Mouse (Mus musculus) G1E-ER4 (cell line): ENCODE data around the gene Crybb3. TPM values are rescaled to one million over a fixed set of nuclear protein-coding genes. Genes with fewer than 3 reads are reported as not detected.

Experiments
- GATA1 ChIP-seq: IDR thresholded peaks from one replicate; pipeline ENCODE4 v1.8.0; 2012; ENCODE audit warnings: low read length, inconsistent platforms
- polyA plus RNA-seq: library from polyadenylated mRNA; stranded (reverse); fragments of >175 nt; gene quantifications from 2 replicates; pipeline ENCODE4 v1.2.3, GENCODE M21; 2012

Gene Crybb3
- polyA plus RNA-seq, 1 experiment: not detected

GRCm38 (mm10) chr5:113085931-113086330, 4.5 kb upstream of the Crybb3 start:
- no peak for TF ChIP-seq GATA1

- no peak for TF ChIP-seq GATA1
Observed at GRCm38 (mm10) chr5:113084309-113084708, 2.9 kb upstream of the Crybb3 start.

GRCm38 (mm10) chr5:113082356-113083168, 1.2 kb upstream of the Crybb3 start:
- no peak for TF ChIP-seq GATA1

DNA sequence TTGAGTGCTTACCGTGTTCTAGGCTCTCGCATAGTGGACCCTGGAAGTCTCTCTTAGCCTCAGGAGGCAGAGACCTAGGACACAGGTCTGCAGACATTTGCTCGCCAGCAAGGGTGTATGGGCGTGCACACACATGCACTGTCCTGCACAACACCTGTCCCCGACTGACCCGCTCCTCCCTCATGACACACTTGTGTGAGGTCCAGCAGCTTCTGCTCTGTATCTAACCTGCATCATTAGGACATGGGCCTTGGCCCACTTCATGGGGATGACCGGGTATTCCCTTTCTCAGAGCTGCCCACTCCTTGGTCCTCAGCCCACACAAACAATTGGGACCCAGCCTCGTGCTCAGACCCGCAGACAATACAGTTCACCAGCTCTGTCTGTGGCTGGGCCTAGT, 364 bp downstream of the Crybb3 start:
- TF ChIP-seq GATA1: no peak

- no peak for TF ChIP-seq GATA1
Observed at GRCm38 (mm10) chr5:113079783-113080182, 1.6 kb downstream of the Crybb3 start.

- no peak for TF ChIP-seq GATA1
Observed at GRCm38 (mm10) chr5:113078686-113079085, 2.7 kb downstream of the Crybb3 start.

- no peak for TF ChIP-seq GATA1
Observed at GRCm38 (mm10) chr5:113070017-113070416, 11.4 kb downstream of the Crybb3 start, which contains the start of gene Crybb2. Gene Crybb2, minus strand, starts transcription at chr5:113070117.

GRCm38 (mm10) chr5:113054308-113054707, 27.1 kb downstream of the Crybb3 start:
- no peak for TF ChIP-seq GATA1

- no peak for TF ChIP-seq GATA1
Observed at GRCm38 (mm10) chr5:113050581-113051185, 30.7 kb downstream of the Crybb3 start.

- no peak for TF ChIP-seq GATA1
Observed at GRCm38 (mm10) chr5:113049876-113050275, 31.5 kb downstream of the Crybb3 start.

DNA sequence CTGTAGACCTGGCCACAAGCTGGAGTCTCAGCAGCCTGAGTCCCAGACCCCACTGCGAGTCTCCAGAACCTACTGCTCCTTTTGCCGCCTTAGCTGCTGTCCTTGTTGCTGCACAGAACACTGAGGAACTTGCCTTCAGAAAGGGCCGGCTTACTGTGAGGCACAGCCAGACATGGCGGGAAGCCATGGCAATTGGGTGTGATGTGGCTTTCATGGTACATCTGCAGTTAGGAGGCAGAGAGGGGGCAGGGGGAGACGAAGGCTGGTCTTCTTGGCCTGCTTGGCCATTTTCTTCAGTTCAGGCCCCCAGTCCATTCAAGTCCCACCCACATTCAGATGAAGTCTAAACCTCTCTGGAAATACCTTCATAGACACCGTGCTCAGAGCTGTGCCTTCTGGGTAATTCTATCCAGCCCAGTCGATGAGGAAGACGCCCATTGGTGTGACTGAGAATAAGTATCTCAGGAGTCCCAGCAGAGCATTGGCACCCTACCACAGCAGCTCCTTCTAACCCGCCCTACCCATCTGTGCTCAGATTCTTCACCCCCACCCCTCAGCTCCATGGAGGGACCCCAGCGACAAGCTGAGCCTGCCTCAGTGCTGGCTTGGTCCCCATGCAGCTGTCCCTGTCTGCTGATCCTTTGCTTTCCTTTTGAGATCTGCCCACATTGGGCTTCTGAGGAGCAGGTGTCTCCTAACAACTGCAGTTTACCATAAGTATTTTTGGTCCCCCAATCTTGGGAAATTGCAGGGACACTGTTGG, 35.7 kb downstream of the Crybb3 start:
- TF ChIP-seq GATA1: no peak

GRCm38 (mm10) chr5:113043531-113043930, 37.9 kb downstream of the Crybb3 start:
- no peak for TF ChIP-seq GATA1

DNA sequence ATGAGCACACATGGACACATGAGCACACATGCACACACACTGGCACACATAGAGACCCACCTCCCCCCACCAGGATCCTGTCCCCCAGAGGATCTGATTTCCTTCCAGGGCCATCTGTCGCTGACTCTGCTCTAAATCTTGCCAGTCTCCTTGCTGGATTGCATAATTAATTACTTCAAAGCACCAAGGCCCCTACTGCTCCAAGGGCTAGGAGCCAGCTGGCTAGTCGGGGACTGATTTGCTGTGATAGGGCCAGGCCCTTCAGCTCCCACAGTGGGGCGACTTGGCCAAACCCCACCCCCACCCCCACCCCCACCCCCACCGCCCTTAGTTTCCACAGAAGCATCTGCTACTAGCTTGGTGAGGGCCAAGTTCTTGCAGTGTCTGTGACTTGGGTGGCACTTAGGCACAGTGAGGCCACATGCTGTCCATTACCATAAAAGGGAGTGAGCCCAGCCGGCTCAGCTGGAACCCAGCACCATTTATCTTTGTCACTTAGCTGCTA, 39.8 kb downstream of the Crybb3 start:
- TF ChIP-seq GATA1: no peak

GRCm38 (mm10) chr5:113040776-113041175, 40.6 kb downstream of the Crybb3 start:
- TF ChIP-seq GATA1: no peak

GRCm38 (mm10) chr5:113038601-113039000, 42.8 kb downstream of the Crybb3 start:
- TF ChIP-seq GATA1: no peak
